Mouse (Mus musculus) embryonic fibroblast, embryonic 13.5 days (primary cell): ENCODE data around the gene Ier2.
"Not testable (repeated sequence)": the region's sequence is repeated elsewhere in the genome, so short reads cannot be mapped to it uniquely, and the experiment has no call there.

Source experiments
- CTCF ChIP-seq: IDR thresholded peaks from 2 replicates; pipeline ENCODE4 v1.5.1; 2011; ENCODE audit warnings: mild to moderate bottlenecking, control low read depth, low read length, moderate library complexity, borderline replicate concordance; ENCODE audit not compliant: insufficient read depth
- POLR2A ChIP-seq: IDR thresholded peaks from 2 replicates; pipeline ENCODE4 v1.6.1; 2011; ENCODE audit warnings: low read depth, mild to moderate bottlenecking, control low read depth, low read length, moderate library complexity

DNA sequence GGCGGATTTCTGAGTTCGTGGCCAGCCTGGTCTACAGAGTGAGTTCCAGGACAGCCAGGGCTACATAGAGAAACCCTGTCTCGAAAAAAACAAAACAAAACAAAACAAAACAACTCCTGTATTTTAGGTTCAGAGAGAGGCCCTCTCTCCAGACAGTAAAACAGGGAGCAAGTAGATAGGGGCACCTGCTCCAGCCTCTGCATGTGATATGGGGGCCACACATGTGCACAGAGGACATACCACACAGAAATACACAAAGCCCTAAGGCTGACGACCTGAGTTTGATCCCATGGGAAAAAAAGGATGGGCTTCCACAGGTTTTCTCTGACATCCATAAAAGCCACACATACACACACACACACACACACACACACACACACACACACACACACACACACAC lies 39.2 kb downstream of the Ier2 start:
- not testable (repeated sequence) for TF ChIP-seq CTCF, POLR2A
